In the genomic region with DNA sequence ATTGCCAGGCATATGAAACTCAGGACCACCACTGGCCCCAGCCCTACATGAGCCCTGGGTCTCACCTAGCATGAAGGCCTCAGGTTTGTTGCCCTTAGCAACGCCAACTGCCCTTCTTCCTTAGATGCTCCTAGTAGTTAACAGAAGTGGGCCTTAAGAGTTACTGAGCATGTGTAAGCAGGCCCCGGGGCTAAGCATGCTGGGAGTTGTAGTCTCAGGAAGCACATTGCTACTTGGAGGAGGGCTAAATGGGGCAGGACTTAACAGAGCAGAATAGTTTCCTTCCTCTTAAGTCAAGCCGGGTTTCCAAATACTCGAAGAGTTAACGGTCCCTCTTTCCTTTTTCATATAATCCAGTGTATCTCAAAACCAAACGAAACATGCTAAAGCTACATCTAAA, we compare ENCODE assay signal across 8 mouse cellular contexts. TPM values are rescaled to one million over a fixed set of nuclear protein-coding genes. Genes with fewer than 3 reads are reported as not detected.
DNase-seq lines count a peak whose midpoint lies in the region; ATAC-seq and TF ChIP-seq lines count a peak whose summit lies in the region.

No protein-coding gene starts in this region.

- peaks cover 44% of the 10 kb centered on the region for H3K36me3 ChIP-seq in forebrain, embryonic 13.5 days (ENCODE audit: poor library complexity, severe bottlenecking)
- H3K36me3 ChIP-seq in hindbrain, embryonic 16.5 days (ENCODE audit: control insufficient read depth, insufficient read depth, low read length), result peaks cover 23% of the 10 kb centered on the region
- peaks cover 70% of the 10 kb centered on the region for H3K36me3 ChIP-seq in limb, embryonic 10.5 days
- H3K36me3 ChIP-seq in midbrain, embryonic 12.5 days, result peaks cover 44% of the 10 kb centered on the region
- peaks cover 49% of the 10 kb centered on the region for H3K36me3 ChIP-seq in stomach, embryonic 14.5 days (ENCODE audit: control insufficient read depth, insufficient read depth, low read length)

- no peak for TF ChIP-seq CTCF in cerebellum, adult 2 months (IDR thresholded peaks at IDR 0.05; ENCODE audit: borderline replicate concordance, insufficient read depth, low read depth, low read length)

- H3K27me3 ChIP-seq in cerebellum, adult 2 months (ENCODE audit: control insufficient read depth, insufficient read depth, low read length), result no peaks in the 10 kb centered on the region
- H3K27me3 ChIP-seq in forebrain, embryonic 13.5 days, result no peaks in the 10 kb centered on the region
- H3K27me3 ChIP-seq in hindbrain, embryonic 16.5 days (replicated peaks; ENCODE audit: control insufficient read depth, insufficient read depth, low read length), result no peaks in the 10 kb centered on the region
- no peaks in the 10 kb centered on the region for H3K27me3 ChIP-seq in limb, embryonic 10.5 days (ENCODE audit: low read depth, poor library complexity, severe bottlenecking)
- H3K27me3 ChIP-seq in midbrain, embryonic 12.5 days, result no peaks in the 10 kb centered on the region
- H3K27me3 ChIP-seq in stomach, embryonic 14.5 days (ENCODE audit: control insufficient read depth, insufficient read depth, low read length), result no peaks in the 10 kb centered on the region

- ATAC-seq in forebrain, embryonic 13.5 days, result no peak
- ATAC-seq in hindbrain, embryonic 16.5 days, result no peak
- ATAC-seq in midbrain, embryonic 12.5 days (ENCODE audit: low FRiP score, low read depth), result no peak
- ATAC-seq in stomach, embryonic 14.5 days (ENCODE audit: insufficient number of reproducible peaks, insufficient read depth, low FRiP score, low read depth), result no peak

- peak overlapping the region; percentile 34 for H3K4me3 ChIP-seq in cerebellum, adult 2 months (replicated peaks; ENCODE audit: insufficient read depth, low read depth, low read length)
- 0 out of 2 replicates have a peak overlapping the region, but pooled peaks have one; percentile 4 for H3K4me3 ChIP-seq in forebrain, embryonic 13.5 days
- no peak overlapping the region for H3K4me3 ChIP-seq in hindbrain, embryonic 16.5 days (ENCODE audit: low read length)
- peak overlapping the region; percentile 99; the same call in 1 of the 2 replicates for H3K4me3 ChIP-seq in limb, embryonic 10.5 days
- no peak overlapping the region for H3K4me3 ChIP-seq in midbrain, embryonic 12.5 days
- peak overlapping the region; percentile 99; the same call in 1 of the 2 replicates for H3K4me3 ChIP-seq in stomach, embryonic 14.5 days (ENCODE audit: low read depth, low read length)

- H3K27ac ChIP-seq in cerebellum, adult 2 months (ENCODE audit: insufficient read depth, low read length), result no peak overlapping the region
- no peak overlapping the region for H3K27ac ChIP-seq in forebrain, embryonic 13.5 days
- no peak overlapping the region for H3K27ac ChIP-seq in hindbrain, embryonic 16.5 days (ENCODE audit: low read depth, low read length)
- no peak overlapping the region for H3K27ac ChIP-seq in limb, embryonic 10.5 days
- H3K27ac ChIP-seq in midbrain, embryonic 12.5 days (replicated peaks), result no peak overlapping the region
- H3K27ac ChIP-seq in stomach, embryonic 14.5 days (ENCODE audit: low read length), result no peak overlapping the region

- no peak for TF ChIP-seq POLR2A in cerebellum, adult 2 months (IDR thresholded peaks at IDR 0.05; ENCODE audit: borderline replicate concordance, insufficient read depth, low read length)

- 40% methylated on average over 6 of the region's 6 CpGs for WGBS in cerebellum, adult 2 months
- WGBS in forebrain, embryonic 13.5 days, result 72% methylated on average over 6 of the region's 6 CpGs
- 68% methylated on average over 6 of the region's 6 CpGs for WGBS in hindbrain, embryonic 16.5 days
- 87% methylated on average over 6 of the region's 6 CpGs for WGBS in limb, embryonic 10.5 days
- WGBS in midbrain, embryonic 12.5 days, result 76% methylated on average over 6 of the region's 6 CpGs
- 48% methylated on average over 6 of the region's 6 CpGs for whole genome bisulfite sequencing in stomach, embryonic 14.5 days

- peaks cover 26% of the 10 kb centered on the region for H3K4me1 ChIP-seq in cerebellum, adult 2 months (ENCODE audit: control insufficient read depth, insufficient read depth, low read length)
- H3K4me1 ChIP-seq in forebrain, embryonic 13.5 days, result peaks cover 34% of the 10 kb centered on the region
- H3K4me1 ChIP-seq in hindbrain, embryonic 16.5 days (ENCODE audit: control insufficient read depth, insufficient read depth, low read depth, low read length), result peaks cover 37% of the 10 kb centered on the region
- H3K4me1 ChIP-seq in limb, embryonic 10.5 days, result peaks cover 34% of the 10 kb centered on the region
- peaks cover 35% of the 10 kb centered on the region for H3K4me1 ChIP-seq in midbrain, embryonic 12.5 days
- peaks cover 31% of the 10 kb centered on the region for H3K4me1 ChIP-seq in stomach, embryonic 14.5 days (ENCODE audit: control insufficient read depth, insufficient read depth, low read length)

- peak overlapping the region; percentile 97 for H3K4me2 ChIP-seq in forebrain, embryonic 13.5 days
- H3K4me2 ChIP-seq in hindbrain, embryonic 16.5 days (ENCODE audit: low read length), result peak overlapping the region; percentile 98
- peak overlapping the region; percentile 99 for H3K4me2 ChIP-seq in midbrain, embryonic 12.5 days (replicated peaks)
- peak overlapping the region; percentile 99 for H3K4me2 ChIP-seq in stomach, embryonic 14.5 days (replicated peaks; ENCODE audit: low read depth, low read length)

- peak; percentile 42 to 66 for DNase-seq in cerebellum, adult 2 months
- DNase-seq in cerebellum, adult 11-12 months, result no peak
- DNase-seq in R1 (ENCODE audit: low read depth, low spot score), result peak; percentile 78
- no peak for DNase-seq in limb, embryonic 10.5 days (ENCODE audit: low spot score)

- H3K9me3 ChIP-seq in forebrain, embryonic 13.5 days (replicated peaks), result no peaks in the 10 kb centered on the region
- no peaks in the 10 kb centered on the region for H3K9me3 ChIP-seq in hindbrain, embryonic 16.5 days (ENCODE audit: control insufficient read depth, low read length)
- H3K9me3 ChIP-seq in limb, embryonic 10.5 days (replicated peaks), result no peaks in the 10 kb centered on the region
- no peaks in the 10 kb centered on the region for H3K9me3 ChIP-seq in midbrain, embryonic 12.5 days
- no peaks in the 10 kb centered on the region for H3K9me3 ChIP-seq in stomach, embryonic 14.5 days (ENCODE audit: control insufficient read depth, low read depth, low read length)

- no peak overlapping the region for H3K9ac ChIP-seq in forebrain, embryonic 13.5 days
- H3K9ac ChIP-seq in hindbrain, embryonic 16.5 days (ENCODE audit: low read depth, low read length), result no peak overlapping the region
- 0 out of 2 replicates have a peak overlapping the region, but pooled peaks have one; percentile 7 for H3K9ac ChIP-seq in midbrain, embryonic 12.5 days (replicated peaks)
- H3K9ac ChIP-seq in stomach, embryonic 14.5 days (replicated peaks; ENCODE audit: low read depth, low read length), result no peak overlapping the region

RNA-seq across cellular contexts. Expression of gene Kmt2d, which starts 3.7 kb away (rescaled TPM):
- polyA plus RNA-seq in cerebellum, adult 2 months (2012; rRNA removed), result 49.9 and 52.6 TPM in 2 replicates
- polyA plus RNA-seq in forebrain, embryonic 13.5 days (2015; fragmentation: Nextera tagmentation; extraction: Ambion mirVana), result 13.7 and 14.3 TPM in 2 replicates
- 8.8 and 9.3 TPM in 2 replicates for polyA plus RNA-seq in hindbrain, embryonic 16.5 days (2015; fragmentation: Nextera tagmentation; extraction: Ambion mirVana)
- 12.6 and 13.6 TPM in 2 replicates for polyA plus RNA-seq in limb, embryonic 10.5 days (2016; fragmentation: Nextera tagmentation; extraction: Ambion mirVana)
- 13.4 and 13.8 TPM in 2 replicates for polyA plus RNA-seq in midbrain, embryonic 12.5 days (2016; fragmentation: Nextera tagmentation; extraction: Ambion mirVana)
- 19.5 and 21.4 TPM in 2 replicates for polyA plus RNA-seq in stomach, embryonic 14.5 days (2014; fragmentation: Nextera tagmentation; extraction: Ambion mirVana)

RNA-seq across cellular contexts. Expression of gene Rhebl1, which starts 27.0 kb away (rescaled TPM):
- 18.7 and 19.8 TPM in 2 replicates for polyA plus RNA-seq in cerebellum, adult 2 months (2012; rRNA removed)
- polyA plus RNA-seq in forebrain, embryonic 13.5 days (2015; fragmentation: Nextera tagmentation; extraction: Ambion mirVana), result 31.7 and 33.0 TPM in 2 replicates
- 31.4 and 33.4 TPM in 2 replicates for polyA plus RNA-seq in hindbrain, embryonic 16.5 days (2015; fragmentation: Nextera tagmentation; extraction: Ambion mirVana)
- polyA plus RNA-seq in limb, embryonic 10.5 days (2016; fragmentation: Nextera tagmentation; extraction: Ambion mirVana), result 27.9 and 34.3 TPM in 2 replicates
- polyA plus RNA-seq in midbrain, embryonic 12.5 days (2016; fragmentation: Nextera tagmentation; extraction: Ambion mirVana), result 20.1 and 22.9 TPM in 2 replicates
- polyA plus RNA-seq in stomach, embryonic 14.5 days (2014; fragmentation: Nextera tagmentation; extraction: Ambion mirVana), result 8.1 and 9.9 TPM in 2 replicates

RNA-seq across cellular contexts. Expression of gene Dhh, which starts 31.0 kb away (rescaled TPM):
- 0.07 and 0.10 TPM in 2 replicates for polyA plus RNA-seq in cerebellum, adult 2 months (2012; rRNA removed)
- 0.22 and 0.28 TPM in 2 replicates for polyA plus RNA-seq in forebrain, embryonic 13.5 days (2015; fragmentation: Nextera tagmentation; extraction: Ambion mirVana)
- polyA plus RNA-seq in hindbrain, embryonic 16.5 days (2015; fragmentation: Nextera tagmentation; extraction: Ambion mirVana), result 1.3 and 2.1 TPM in 2 replicates
- polyA plus RNA-seq in limb, embryonic 10.5 days (2016; fragmentation: Nextera tagmentation; extraction: Ambion mirVana), result 0.40 and 0.46 TPM in 2 replicates
- 0.56 and 0.66 TPM in 2 replicates for polyA plus RNA-seq in midbrain, embryonic 12.5 days (2016; fragmentation: Nextera tagmentation; extraction: Ambion mirVana)
- polyA plus RNA-seq in stomach, embryonic 14.5 days (2014; fragmentation: Nextera tagmentation; extraction: Ambion mirVana), result 0.65 and 0.77 TPM in 2 replicates

RNA-seq across cellular contexts. Expression of gene Prkag1, which starts 36.0 kb away (rescaled TPM):
- 90.3 and 93.6 TPM in 2 replicates for polyA plus RNA-seq in cerebellum, adult 2 months (2012; rRNA removed)
- polyA plus RNA-seq in forebrain, embryonic 13.5 days (2015; fragmentation: Nextera tagmentation; extraction: Ambion mirVana), result 95.9 and 99.4 TPM in 2 replicates
- 72.5 and 74.4 TPM in 2 replicates for polyA plus RNA-seq in hindbrain, embryonic 16.5 days (2015; fragmentation: Nextera tagmentation; extraction: Ambion mirVana)
- 92.3 and 97.7 TPM in 2 replicates for polyA plus RNA-seq in limb, embryonic 10.5 days (2016; fragmentation: Nextera tagmentation; extraction: Ambion mirVana)
- polyA plus RNA-seq in midbrain, embryonic 12.5 days (2016; fragmentation: Nextera tagmentation; extraction: Ambion mirVana), result 83.1 and 85.9 TPM in 2 replicates
- 76.3 and 80.0 TPM in 2 replicates for polyA plus RNA-seq in stomach, embryonic 14.5 days (2014; fragmentation: Nextera tagmentation; extraction: Ambion mirVana)

RNA-seq across cellular contexts. Expression of gene Lmbr1l, which starts 50.7 kb away (rescaled TPM):
- polyA plus RNA-seq in cerebellum, adult 2 months (2012; rRNA removed), result 37.5 and 39.7 TPM in 2 replicates
- polyA plus RNA-seq in forebrain, embryonic 13.5 days (2015; fragmentation: Nextera tagmentation; extraction: Ambion mirVana), result 39.8 and 47.1 TPM in 2 replicates
- 25.9 and 27.0 TPM in 2 replicates for polyA plus RNA-seq in hindbrain, embryonic 16.5 days (2015; fragmentation: Nextera tagmentation; extraction: Ambion mirVana)
- 23.9 and 28.3 TPM in 2 replicates for polyA plus RNA-seq in limb, embryonic 10.5 days (2016; fragmentation: Nextera tagmentation; extraction: Ambion mirVana)
- 37.1 and 40.7 TPM in 2 replicates for polyA plus RNA-seq in midbrain, embryonic 12.5 days (2016; fragmentation: Nextera tagmentation; extraction: Ambion mirVana)
- polyA plus RNA-seq in stomach, embryonic 14.5 days (2014; fragmentation: Nextera tagmentation; extraction: Ambion mirVana), result 5.1 and 8.8 TPM in 2 replicates

Comparison
In these comparisons a context has a peak if more than half of its experiments do, and no peak if none do; other contexts are left out.
1. DNase-seq: peak in cerebellum, adult 2 months (2 of 2) and R1 (single experiment); none in cerebellum, adult 11-12 months (single experiment) and limb, embryonic 10.5 days (single experiment).
2. H3K4me3 ChIP-seq: peak in cerebellum, adult 2 months (single experiment), forebrain, embryonic 13.5 days (single experiment), limb, embryonic 10.5 days (single experiment) and stomach, embryonic 14.5 days (single experiment); none in hindbrain, embryonic 16.5 days (single experiment) and midbrain, embryonic 12.5 days (single experiment).
3. Peak in every context shown above with its lines, with median percentiles within 50 percentile points of each other: H3K4me2 ChIP-seq.